Mouse (Mus musculus): ENCODE data around the gene Hebp1. TPM values are rescaled to one million over a fixed set of nuclear protein-coding genes. Genes with fewer than 3 reads are reported as not detected.

Gene Hebp1
- polyA plus RNA-seq, 1 experiment from 2014 or later, result 5.5 TPM

DNA sequence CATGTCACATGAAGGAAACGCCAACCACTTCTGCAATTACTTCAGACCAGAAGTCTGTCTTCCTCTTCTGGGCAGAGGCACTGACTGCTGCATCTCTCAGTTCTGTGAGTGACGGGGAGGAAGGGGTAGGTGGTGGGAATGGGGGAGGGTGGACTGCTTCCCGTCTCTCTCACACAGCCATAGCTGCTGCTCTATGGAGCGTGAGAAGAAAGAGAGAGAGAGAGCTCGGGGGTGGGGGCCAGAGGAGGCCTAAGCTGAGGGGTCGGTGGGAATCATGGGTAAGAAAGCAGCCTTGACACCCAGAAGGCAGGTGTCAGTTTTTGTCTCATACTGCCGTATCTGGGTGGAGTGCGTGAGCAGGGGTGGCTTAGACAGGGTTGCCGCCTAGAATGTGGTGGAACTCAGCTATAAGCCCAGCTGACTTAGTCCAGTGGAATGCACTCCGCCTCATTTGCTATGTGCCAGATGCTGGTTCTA lies 30.7 kb upstream of the Hebp1 start:
- Histone ChIP-seq H3K9me3 (replicated peaks; ENCODE audit: control insufficient read depth, low read length, poor library complexity, severe bottlenecking) (no peaks in the 10 kb centered on the region), H3K9ac (ENCODE audit: low read depth, low read length) (no peak overlapping the region), H3K27ac (ENCODE audit: low read length) (no peak overlapping the region), H3K4me2 (ENCODE audit: low read length) (no peak overlapping the region), H3K36me3 (ENCODE audit: control insufficient read depth, insufficient read depth, low read length) (peaks cover 24% of the 10 kb centered on the region), H3K27me3 (ENCODE audit: control insufficient read depth, insufficient read depth, low read depth, low read length) (no peaks in the 10 kb centered on the region), H3K4me1 (ENCODE audit: control insufficient read depth, insufficient read depth, low read length) (peaks cover 8% of the 10 kb centered on the region), H3K4me3 (ENCODE audit: low read depth, low read length) (no peak overlapping the region)
- ATAC-seq, result no peak
- 29% methylated on average over 10 of the region's 10 CpGs for WGBS

DNA sequence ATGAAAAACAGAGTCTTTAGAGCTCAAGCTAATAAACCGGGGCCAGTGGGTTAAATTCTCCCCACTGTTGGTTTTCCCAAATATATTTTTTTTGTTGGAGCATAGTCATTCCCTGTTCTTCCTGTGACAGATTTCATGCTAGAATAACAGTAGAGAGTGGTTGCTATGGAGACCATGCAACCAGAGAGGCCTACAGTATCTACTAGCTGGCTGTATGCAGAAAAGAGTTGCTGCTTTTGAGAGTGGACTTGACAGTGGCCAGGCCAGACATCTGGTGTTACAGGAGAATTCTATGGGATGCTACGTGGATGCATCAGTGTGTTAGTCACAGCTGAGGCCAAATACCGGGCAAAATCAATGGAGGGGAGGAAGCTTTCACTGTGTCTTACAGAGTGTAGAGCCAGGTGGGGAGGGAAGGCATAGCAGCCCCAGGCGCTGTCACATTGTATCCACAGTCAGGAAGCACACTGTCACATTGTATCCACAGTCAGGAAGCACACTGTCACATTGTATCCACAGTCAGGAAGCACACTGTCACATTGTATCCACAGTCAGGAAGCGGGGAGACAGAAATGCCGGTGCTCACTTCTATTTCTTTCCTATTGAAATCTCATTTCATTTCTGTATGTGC lies 26.1 kb upstream of the Hebp1 start:
- Histone ChIP-seq H3K27ac (ENCODE audit: low read length) (peak overlapping the region; percentile 73), H3K36me3 (ENCODE audit: control insufficient read depth, insufficient read depth, low read length) (peaks cover 12% of the 10 kb centered on the region), H3K4me2 (ENCODE audit: low read length) (no peak overlapping the region), H3K4me3 (ENCODE audit: low read depth, low read length) (no peak overlapping the region), H3K27me3 (ENCODE audit: control insufficient read depth, insufficient read depth, low read depth, low read length) (no peaks in the 10 kb centered on the region), H3K9me3 (replicated peaks; ENCODE audit: control insufficient read depth, low read length, poor library complexity, severe bottlenecking) (no peaks in the 10 kb centered on the region), H3K9ac (ENCODE audit: low read depth, low read length) (no peak overlapping the region), H3K4me1 (ENCODE audit: control insufficient read depth, insufficient read depth, low read length) (peaks cover 12% of the 10 kb centered on the region)
- 47% methylated on average over 6 of the region's 6 CpGs for WGBS
- ATAC-seq, result peak; percentile 88

DNA sequence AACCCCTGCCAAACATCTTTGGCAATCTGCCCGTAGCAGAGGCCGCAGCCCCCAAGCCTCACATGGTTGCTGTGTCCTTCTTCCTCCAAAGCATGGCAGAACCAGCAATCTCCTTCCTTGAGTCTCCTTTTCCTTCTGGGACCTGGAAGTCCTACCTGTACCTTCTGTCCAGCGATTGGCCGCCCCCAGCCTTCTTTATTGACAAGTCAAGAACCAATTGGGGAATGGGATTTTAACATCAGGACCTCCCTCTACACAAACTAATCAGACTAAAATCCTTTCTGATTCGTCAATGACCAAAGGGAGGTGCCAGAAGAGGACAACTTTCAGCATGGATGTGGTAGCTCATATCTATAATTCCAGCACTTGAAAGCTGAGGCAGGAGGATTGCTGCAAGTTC lies 22.1 kb upstream of the Hebp1 start:
- Histone ChIP-seq H3K27me3 (ENCODE audit: control insufficient read depth, insufficient read depth, low read depth, low read length) (no peaks in the 10 kb centered on the region), H3K9ac (ENCODE audit: low read depth, low read length) (no peak overlapping the region), H3K4me1 (ENCODE audit: control insufficient read depth, insufficient read depth, low read length) (peaks cover 12% of the 10 kb centered on the region), H3K36me3 (ENCODE audit: control insufficient read depth, insufficient read depth, low read length) (peaks cover 18% of the 10 kb centered on the region), H3K4me3 (ENCODE audit: low read depth, low read length) (no peak overlapping the region), H3K4me2 (ENCODE audit: low read length) (no peak overlapping the region), H3K9me3 (replicated peaks; ENCODE audit: control insufficient read depth, low read length, poor library complexity, severe bottlenecking) (no peaks in the 10 kb centered on the region), H3K27ac (ENCODE audit: low read length) (no peak overlapping the region)
- ATAC-seq, result no peak
- 88% methylated on average over 5 of the region's 5 CpGs for WGBS

DNA sequence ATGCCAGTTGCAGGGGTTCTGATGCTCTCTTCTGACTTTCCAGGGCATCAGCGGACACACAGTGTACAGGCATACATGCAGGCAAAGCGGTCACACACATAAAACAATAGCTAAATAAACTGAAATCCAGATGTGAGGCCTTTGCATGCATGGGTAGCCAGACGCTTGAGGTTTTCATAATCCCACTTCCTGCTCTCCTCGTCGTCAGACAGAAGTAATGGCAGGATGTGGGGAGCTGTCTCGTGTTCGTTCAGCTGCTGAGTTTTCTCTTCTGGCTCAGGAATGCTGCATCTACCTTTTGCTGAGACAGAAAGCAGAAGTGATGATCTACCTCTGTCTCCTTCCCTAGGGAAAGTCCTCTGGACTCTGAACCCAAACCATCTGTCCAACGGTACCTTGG lies 20.5 kb upstream of the Hebp1 start:
- WGBS, result 87% methylated on average over 8 of the region's 8 CpGs
- Histone ChIP-seq H3K9me3 (replicated peaks; ENCODE audit: control insufficient read depth, low read length, poor library complexity, severe bottlenecking) (no peaks in the 10 kb centered on the region), H3K9ac (ENCODE audit: low read depth, low read length) (no peak overlapping the region), H3K36me3 (ENCODE audit: control insufficient read depth, insufficient read depth, low read length) (peaks cover 22% of the 10 kb centered on the region), H3K27me3 (ENCODE audit: control insufficient read depth, insufficient read depth, low read depth, low read length) (no peaks in the 10 kb centered on the region), H3K4me1 (ENCODE audit: control insufficient read depth, insufficient read depth, low read length) (peaks cover 2% of the 10 kb centered on the region), H3K27ac (ENCODE audit: low read length) (no peak overlapping the region), H3K4me2 (ENCODE audit: low read length) (no peak overlapping the region), H3K4me3 (ENCODE audit: low read depth, low read length) (no peak overlapping the region)
- no peak for ATAC-seq

DNA sequence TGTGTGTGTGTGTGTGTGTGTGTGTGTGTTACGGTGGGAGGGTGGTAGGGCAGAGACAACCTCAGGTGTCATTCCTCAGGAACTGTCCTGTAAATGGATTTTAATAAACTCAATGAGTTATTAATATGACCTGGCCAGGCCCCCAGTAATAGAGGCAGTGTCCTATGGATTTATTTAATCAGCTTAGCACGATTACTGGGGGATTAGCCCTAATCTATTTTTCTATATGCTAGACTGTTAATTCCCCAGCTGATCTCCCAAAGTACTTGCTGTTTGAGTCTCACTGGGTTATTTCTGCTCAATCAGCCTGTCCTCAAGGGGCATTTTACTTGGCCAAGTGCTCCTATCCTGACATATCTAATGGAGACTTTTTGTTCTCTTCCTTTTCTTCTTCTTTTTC lies 14.8 kb upstream of the Hebp1 start:
- ATAC-seq, result no peak
- Histone ChIP-seq H3K27ac (ENCODE audit: low read length) (no peak overlapping the region), H3K36me3 (ENCODE audit: control insufficient read depth, insufficient read depth, low read length) (peaks cover 18% of the 10 kb centered on the region), H3K4me1 (ENCODE audit: control insufficient read depth, insufficient read depth, low read length) (no peaks in the 10 kb centered on the region), H3K9me3 (replicated peaks; ENCODE audit: control insufficient read depth, low read length, poor library complexity, severe bottlenecking) (no peaks in the 10 kb centered on the region), H3K9ac (ENCODE audit: low read depth, low read length) (no peak overlapping the region), H3K4me3 (ENCODE audit: low read depth, low read length) (no peak overlapping the region), H3K27me3 (ENCODE audit: control insufficient read depth, insufficient read depth, low read depth, low read length) (no peaks in the 10 kb centered on the region), H3K4me2 (ENCODE audit: low read length) (no peak overlapping the region)
- 36% methylated on average over 2 of the region's 2 CpGs for WGBS

DNA sequence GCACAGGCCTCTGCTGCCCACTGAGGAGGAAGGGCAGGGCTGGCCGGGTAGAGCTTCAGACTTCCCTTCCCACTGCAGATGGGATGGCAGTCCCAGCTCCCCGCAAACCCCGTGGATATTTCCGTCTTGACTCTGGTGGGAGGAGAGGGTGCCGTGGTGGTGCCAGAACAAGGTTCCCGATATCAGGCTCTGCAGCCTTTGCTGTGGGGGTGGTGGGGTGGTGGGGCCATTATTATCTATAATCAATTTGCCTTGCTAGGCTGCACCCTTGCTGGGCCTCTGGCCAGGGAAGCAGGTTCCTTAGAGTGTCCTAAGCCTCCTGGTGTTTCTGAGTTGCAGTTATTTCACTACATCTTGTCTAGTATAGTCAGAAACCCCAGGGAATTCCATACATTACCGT lies 13.3 kb upstream of the Hebp1 start:
- WGBS, result 76% methylated on average over 7 of the region's 7 CpGs

DNA sequence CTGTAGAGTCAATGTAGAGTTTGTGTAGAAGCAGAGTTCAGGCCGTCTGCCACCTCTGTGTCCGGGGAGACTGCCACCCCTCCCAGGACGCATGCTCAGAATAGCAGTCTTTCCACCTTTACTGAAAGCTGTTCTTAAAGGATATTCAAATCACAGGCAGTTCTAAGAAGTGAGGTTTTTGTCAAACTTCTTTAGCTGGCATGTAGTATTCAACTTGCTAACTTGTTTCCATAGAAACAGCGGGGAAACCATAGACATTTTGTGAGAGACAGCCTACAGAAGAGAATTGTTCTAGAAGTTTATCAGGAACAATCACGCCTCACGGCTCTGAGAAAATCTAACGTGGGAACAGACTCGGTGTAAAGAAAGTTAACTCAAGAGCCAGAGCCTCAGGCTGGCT lies 9.1 kb upstream of the Hebp1 start:
- Histone ChIP-seq H3K9me3 (replicated peaks; ENCODE audit: control insufficient read depth, low read length, poor library complexity, severe bottlenecking) (no peaks in the 10 kb centered on the region), H3K4me3 (ENCODE audit: low read depth, low read length) (no peak overlapping the region), H3K4me1 (ENCODE audit: control insufficient read depth, insufficient read depth, low read length) (no peaks in the 10 kb centered on the region), H3K27me3 (ENCODE audit: control insufficient read depth, insufficient read depth, low read depth, low read length) (no peaks in the 10 kb centered on the region), H3K9ac (ENCODE audit: low read depth, low read length) (no peak overlapping the region), H3K4me2 (ENCODE audit: low read length) (no peak overlapping the region), H3K36me3 (ENCODE audit: control insufficient read depth, insufficient read depth, low read length) (no peaks in the 10 kb centered on the region), H3K27ac (ENCODE audit: low read length) (peak overlapping the region; percentile 23; the same call in 1 of the 2 replicates)
- WGBS, result 29% methylated on average over 8 of the region's 8 CpGs
- no peak for ATAC-seq

More for the DNA sequence above, 13.3 kb upstream of the Hebp1 start:
- Histone ChIP-seq H3K4me3 (ENCODE audit: low read depth, low read length) (no peak overlapping the region), H3K9me3 (replicated peaks; ENCODE audit: control insufficient read depth, low read length, poor library complexity, severe bottlenecking) (no peaks in the 10 kb centered on the region), H3K27ac (ENCODE audit: low read length) (no peak overlapping the region), H3K9ac (ENCODE audit: low read depth, low read length) (no peak overlapping the region), H3K27me3 (ENCODE audit: control insufficient read depth, insufficient read depth, low read depth, low read length) (no peaks in the 10 kb centered on the region), H3K4me1 (ENCODE audit: control insufficient read depth, insufficient read depth, low read length) (no peaks in the 10 kb centered on the region), H3K36me3 (ENCODE audit: control insufficient read depth, insufficient read depth, low read length) (peaks cover 7% of the 10 kb centered on the region; the same call in 1 of the 2 replicates), H3K4me2 (ENCODE audit: low read length) (no peak overlapping the region)
- ATAC-seq, result no peak

DNA sequence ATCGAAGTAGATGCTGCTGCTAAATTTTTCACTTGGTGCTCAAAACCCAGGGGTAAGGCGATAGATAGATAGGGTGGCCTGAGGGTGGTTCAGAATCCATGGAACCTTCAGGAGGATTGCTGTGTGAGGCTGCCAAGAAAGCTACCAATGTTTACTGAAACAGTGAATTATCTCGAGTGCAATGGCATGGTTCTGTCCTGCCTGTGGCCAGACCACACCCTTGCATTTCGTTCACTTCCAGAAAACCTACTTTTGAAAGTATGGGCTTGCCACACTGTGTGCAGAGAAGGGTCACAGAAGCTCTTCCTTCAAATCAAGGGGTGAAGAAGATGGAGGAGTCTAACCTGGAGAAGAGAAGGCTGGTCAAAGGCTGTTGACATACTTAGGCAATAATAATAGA lies 8.0 kb upstream of the Hebp1 start:
- no peak for ATAC-seq
- WGBS, result 87% methylated on average over 4 of the region's 4 CpGs
- Histone ChIP-seq H3K36me3 (ENCODE audit: control insufficient read depth, insufficient read depth, low read length) (no peaks in the 10 kb centered on the region), H3K4me2 (ENCODE audit: low read length) (no peak overlapping the region), H3K9me3 (replicated peaks; ENCODE audit: control insufficient read depth, low read length, poor library complexity, severe bottlenecking) (no peaks in the 10 kb centered on the region), H3K9ac (ENCODE audit: low read depth, low read length) (no peak overlapping the region), H3K4me3 (ENCODE audit: low read depth, low read length) (no peak overlapping the region), H3K4me1 (ENCODE audit: control insufficient read depth, insufficient read depth, low read length) (peaks cover under 1% of the 10 kb centered on the region; the same call in 1 of the 2 replicates), H3K27ac (ENCODE audit: low read length) (no peak overlapping the region), H3K27me3 (ENCODE audit: control insufficient read depth, insufficient read depth, low read depth, low read length) (no peaks in the 10 kb centered on the region)

DNA sequence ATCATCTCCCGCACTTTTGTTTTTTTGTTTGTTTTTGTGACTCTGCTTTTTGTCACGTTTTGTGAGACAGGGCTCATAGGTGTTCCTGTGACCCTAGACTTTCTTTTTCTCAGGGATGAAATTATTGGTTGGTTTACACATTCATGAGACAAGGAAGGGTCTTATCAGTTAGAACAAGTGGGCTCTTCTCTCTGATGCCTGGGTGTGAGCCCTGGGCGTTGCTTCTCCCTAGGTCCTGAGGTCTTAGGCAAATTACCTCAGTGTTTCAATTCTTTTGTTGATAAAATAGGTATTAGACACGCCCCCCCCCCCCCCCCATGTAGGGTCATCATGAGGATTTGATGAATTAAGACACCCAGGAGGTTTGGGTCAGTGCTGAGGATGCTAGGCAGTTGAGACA lies 7.0 kb upstream of the Hebp1 start:
- no peaks in the 10 kb centered on the region for H3K27me3 ChIP-seq (ENCODE audit: control insufficient read depth, insufficient read depth, low read depth, low read length)
- 66% methylated on average over 4 of the region's 4 CpGs for WGBS
- H3K4me1 ChIP-seq (ENCODE audit: control insufficient read depth, insufficient read depth, low read length), result peaks cover 3% of the 10 kb centered on the region; the same call in 1 of the 2 replicates
- no peaks in the 10 kb centered on the region for H3K9me3 ChIP-seq (replicated peaks; ENCODE audit: control insufficient read depth, low read length, poor library complexity, severe bottlenecking)
- no peak overlapping the region for H3K9ac ChIP-seq (ENCODE audit: low read depth, low read length)
- H3K4me3 ChIP-seq (ENCODE audit: low read depth, low read length), result no peak overlapping the region
- H3K4me2 ChIP-seq (ENCODE audit: low read length), result no peak overlapping the region
- H3K36me3 ChIP-seq (ENCODE audit: control insufficient read depth, insufficient read depth, low read length), result no peaks in the 10 kb centered on the region
- no peak for ATAC-seq
- H3K27ac ChIP-seq (ENCODE audit: low read length), result peak overlapping the region; percentile 62; the same call in 1 of the 2 replicates
